Mouse (Mus musculus): ENCODE measurements at regions not wholly inside any gene's neighbourhood (a gene's known extent, or its start where the extent isn't known, plus 50 kb on each side); places are given as distances from the start of the nearest gene placed in this dataset.

DNA sequence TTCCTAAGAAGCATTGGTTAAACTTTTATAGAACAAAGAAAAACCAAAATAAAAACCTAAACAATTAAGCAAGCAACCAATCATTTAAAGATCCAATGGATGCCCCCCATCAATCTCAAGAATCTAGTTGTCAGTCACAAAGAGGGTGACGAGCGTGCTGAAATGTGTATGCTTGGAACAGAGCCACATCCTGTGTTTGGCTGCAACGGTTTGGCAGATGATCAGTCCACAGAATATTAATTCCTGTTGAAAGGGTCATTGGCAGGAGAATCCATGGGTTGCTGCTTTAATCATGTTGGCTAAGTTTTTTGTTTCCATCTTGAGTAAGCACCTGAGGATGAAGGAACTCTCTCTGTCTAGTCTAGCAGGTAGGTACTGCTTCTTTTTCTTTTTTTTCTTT, 117.5 kb upstream of the Jag1 start:
- DNase-seq, result no peak

DNA sequence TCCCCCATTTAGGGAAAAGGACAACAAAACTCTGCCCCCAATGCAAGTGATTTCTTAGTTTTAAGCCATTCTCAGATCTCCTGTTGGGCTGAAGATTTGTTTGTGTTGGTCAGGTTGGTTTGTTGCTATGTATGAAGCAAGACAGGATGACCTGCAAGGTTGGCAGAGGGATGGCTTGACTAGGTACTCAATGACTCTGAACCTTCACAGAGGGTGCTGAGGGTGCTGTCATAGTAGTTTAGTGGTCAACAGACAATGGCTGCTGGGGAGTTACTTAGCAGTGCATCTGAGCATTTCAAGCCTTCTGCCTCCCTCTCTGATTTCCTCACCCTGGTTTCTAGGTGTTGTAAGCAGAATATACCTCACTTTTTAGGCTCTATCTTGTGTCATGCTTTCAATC, 114.7 kb upstream of the Jag1 start:
- no peak for DNase-seq

DNA sequence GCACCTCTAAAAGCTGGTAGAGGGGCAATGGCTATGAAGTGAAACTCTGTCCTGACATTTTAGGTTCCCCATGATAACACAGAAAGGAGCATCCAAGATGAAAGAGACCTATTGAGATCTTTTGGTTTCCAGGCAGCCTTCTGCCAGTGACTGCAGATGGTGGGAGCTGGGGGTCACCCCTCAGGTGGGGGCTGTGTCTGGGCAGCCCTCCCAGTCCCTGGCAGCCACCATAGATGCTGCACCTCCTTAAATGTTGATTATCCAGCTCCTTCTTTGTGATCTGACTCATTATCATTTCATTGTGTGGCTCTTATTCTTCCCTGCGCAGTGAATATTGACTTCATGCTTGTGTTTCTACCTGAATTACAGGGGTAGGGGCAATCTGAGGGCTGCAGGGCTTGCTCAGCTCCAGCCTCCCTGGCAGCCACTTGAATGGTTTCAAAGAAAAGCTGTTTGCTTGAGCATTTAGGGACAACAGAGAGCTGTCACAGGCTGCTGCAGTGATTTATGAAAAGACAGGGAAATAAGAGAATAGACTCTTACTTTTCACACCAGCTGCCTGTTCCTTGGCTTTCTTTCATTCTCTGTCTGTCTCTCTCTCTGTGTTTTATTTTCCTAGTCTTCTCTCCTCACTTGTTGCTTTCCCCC, 113.1 kb upstream of the Jag1 start:
- DNase-seq, result no peak

DNA sequence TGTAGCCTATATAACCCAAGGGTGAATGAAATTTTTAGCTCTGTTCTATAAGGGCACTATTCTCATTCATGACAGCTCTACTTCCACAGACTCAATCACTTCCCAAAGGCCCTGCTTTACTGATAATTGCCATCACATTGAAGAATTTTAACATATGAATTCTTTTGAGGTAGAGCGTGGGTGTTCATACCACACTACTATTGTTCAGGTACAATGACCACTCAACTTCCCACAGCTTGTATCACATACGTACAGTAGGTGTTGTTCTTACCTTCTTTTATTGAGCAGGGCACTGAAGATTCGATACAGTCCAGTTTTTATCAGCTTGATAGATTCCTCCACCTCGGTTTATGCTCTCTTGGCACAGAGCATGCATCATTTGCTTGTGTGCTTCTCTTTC, 111.1 kb upstream of the Jag1 start:
- no peak for DNase-seq

DNA sequence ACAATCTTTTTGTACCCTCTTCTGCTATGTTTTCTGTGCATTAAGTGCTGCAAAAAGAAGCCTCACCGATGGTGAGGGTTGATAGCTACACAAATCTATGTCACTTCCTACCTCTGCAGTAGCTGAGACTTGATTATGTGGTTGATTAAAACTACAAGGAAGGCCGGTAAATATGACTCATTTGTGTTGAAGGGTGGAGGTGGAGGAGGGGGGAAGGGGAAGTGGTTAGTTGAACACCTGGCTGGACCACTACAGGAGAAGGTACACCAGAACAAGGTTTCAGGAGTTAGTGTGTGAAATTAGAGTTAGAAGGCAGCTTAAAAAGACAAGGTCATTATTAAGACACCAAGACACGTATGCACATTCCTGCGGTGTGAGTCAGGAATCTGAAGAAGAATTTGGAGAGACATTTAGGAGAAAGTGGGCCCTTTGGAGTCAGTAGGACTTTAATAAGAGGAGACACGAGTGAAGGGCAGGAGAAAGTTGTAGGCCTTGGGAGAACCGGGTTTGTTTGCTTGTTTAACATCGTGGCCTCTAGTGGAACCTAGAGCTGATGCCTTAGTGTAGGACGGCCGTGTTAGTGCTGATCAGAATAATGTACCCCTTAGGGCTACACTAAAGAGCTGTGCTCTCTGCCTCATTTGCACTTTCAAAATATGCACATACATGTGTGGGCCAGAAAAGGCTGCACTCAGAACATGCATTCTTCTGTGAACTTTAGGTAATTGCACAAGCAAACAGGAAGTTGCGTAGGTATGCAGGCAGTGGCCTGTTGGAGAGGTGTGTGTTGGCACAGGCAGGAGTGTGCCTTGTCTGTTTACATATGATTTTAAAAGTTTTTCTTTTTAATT, 108.5 kb upstream of the Jag1 start:
- no peak for DNase-seq

DNA sequence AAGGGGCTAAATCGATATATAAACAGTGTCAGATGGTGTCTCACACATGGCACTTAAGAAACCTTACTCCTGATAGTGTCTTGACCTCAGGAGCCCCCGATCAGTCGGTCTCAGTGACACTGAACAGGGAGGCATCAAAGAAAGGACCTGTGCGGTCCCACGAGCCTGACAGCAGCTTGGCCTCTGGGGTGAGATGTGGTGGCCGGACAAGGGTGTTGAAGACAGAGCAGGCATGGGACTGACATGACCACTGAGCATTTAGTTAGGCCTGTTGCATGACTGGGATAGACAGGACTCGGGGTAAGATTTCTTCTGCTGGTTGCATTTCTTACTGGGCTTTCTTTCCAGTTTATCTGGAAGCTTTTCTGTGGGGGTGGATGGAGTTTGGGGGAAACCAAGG, 99.3 kb upstream of the Jag1 start:
- no peak for DNase-seq

DNA sequence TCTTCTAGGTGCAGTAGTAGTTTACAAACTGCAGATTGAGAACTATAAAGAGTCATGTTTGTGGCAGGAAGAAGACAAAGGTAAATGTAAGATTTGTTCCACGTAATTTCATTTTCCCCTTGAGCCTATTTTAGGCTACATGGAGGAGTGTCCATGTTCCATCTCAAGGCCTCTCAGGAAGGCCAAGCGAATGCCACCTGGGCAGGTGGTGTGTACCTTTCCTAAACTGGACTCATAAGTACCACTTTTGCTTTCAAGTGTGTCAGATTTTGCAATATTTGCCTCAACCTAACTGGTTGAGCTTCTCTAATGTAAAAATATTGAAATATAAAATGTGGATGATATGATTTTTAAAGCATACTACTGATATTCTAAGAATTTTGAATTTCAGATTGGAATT, 91.4 kb upstream of the Jag1 start:
- no peak for DNase-seq

DNA sequence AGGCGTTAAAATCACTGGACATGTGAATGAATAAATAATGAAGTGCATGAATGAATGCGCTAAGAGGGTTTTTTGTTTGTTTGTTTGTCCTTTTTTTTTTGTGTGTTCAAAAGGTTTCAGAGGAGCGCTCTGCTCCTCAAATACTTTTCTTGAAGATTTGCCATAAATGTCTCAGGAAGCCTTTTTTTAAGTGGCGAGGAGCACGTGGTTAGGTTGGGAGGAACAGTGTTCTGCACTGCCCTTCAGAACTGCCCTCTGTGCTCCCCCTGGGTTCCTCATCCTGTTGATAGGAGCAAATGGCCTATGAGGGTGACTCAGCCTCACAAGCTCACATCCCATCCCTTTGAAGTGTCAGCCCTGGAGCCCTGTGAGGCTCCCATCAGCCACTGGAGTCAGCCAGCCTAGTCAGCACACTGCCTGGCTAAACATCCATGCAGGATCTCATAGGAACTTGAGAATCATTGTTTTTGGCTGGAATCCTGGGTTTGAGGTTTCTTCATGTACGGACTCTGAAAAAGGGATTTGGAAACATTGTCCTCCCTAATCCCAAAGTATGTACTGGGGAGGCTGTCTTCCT, 87.9 kb upstream of the Jag1 start:
- DNase-seq, result no peak

DNA sequence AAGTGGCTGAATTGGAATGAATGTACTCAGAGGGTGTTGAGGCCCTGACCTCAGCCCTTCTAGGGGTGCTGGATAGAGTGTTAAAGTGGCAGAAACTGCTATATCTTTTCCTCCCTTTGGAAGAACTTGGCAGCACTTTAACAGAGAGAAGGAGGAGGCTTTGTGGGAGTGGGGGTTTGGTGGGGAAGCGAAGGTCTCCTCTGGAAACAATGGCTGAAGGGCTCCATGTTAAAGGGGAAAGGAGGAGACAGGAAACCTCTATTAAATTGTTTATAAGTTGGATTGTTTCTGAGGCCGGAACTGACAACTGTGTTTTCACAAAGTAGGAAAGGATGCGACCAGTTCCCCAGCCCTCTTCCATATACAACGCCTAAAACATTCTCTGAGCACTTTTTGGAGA, 83.7 kb upstream of the Jag1 start:
- DNase-seq, result no peak

DNA sequence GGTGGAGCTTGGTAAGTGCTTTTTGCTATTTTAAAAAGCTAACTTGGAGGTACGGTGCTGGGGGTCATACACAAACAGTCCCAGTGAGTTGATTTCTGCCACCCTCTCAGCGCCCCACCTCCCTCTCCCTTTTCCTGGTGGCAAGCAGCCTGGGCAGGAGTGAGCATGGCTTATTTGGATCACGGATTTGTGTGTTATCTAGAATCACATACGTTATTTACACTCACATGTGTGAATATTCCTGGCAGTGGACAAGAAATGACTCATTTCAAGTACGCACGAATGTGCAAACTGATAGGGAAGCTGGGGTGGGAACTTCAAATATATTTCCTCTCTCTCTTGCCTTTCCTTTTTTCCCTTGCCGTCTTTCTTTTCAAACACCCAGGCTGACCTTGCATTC, 75.7 kb upstream of the Jag1 start:
- DNase-seq, result no peak

DNA sequence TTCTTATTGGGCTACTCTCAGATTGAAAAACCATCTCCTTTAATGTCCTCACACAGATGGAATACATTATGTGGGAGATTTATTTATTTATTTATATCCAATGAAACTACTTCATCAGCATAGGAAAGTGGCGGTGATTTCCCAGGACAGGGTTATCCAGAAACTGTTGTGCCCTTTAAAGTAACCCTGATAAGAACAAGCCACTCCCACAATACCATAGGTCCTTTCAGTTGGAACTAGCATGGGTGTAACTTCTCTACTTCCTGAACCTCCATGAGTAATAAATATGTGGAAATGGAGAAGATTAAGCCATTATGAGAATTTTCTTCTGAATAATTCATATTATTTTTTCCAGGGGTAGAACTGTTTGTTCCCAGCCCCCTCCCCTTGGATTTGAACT, 52.7 kb upstream of the Jag1 start:
- no peak for DNase-seq

DNA sequence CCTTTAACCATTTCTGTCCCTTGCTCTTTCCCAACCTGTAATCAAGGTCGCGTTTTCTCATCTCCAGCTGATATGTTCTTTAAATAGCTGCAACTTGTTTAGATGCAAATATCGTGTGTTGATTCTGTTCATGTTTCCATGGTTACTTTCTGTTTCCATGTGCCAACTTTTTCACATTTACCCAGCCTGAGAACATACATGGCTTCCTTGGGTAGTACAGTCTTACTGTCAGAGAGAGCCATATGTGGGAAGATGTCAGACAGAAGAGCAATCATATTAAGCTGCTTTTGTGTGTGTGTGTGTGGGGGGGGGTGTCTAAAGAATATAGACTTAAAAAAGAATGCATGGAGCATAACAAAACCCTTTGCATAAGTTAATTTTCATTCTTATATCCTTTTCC, 52.2 kb upstream of the Jag1 start:
- DNase-seq, result no peak
